Mouse (Mus musculus): ENCODE results near the gene Srsf3.
"Not testable (repeated sequence)": the region's sequence is repeated elsewhere in the genome, so short reads cannot be mapped to it uniquely, and the experiment has no call there.

Gene Srsf3

GRCm38 (mm10) chr17:29032274-29033069, at the start of gene Srsf3:
Gene Srsf3, plus strand, starts transcription at chr17:29032628.
- peak; percentile 99 for DNase-seq (ENCODE audit: low spot score in 2 of 2)

- DNase-seq (ENCODE audit: low spot score in 2 of 2), result no peak
Measured at GRCm38 (mm10) chr17:28984724-28985420, 47.6 kb upstream of the Srsf3 start.

GRCm38 (mm10) chr17:28986833-28987232, 45.6 kb upstream of the Srsf3 start:
- DNase-seq (ENCODE audit: low spot score in 2 of 2), result no peak

GRCm38 (mm10) chr17:28987713-28988112, 44.7 kb upstream of the Srsf3 start:
- no peak for DNase-seq (ENCODE audit: low spot score in 2 of 2)

GRCm38 (mm10) chr17:28988291-28988690, 44.1 kb upstream of the Srsf3 start:
- no peak for DNase-seq (ENCODE audit: low spot score in 2 of 2)

GRCm38 (mm10) chr17:28988996-28989395, 43.4 kb upstream of the Srsf3 start:
- DNase-seq (ENCODE audit: low spot score in 2 of 2), result no peak

GRCm38 (mm10) chr17:28990060-28990459, 42.4 kb upstream of the Srsf3 start:
- DNase-seq (ENCODE audit: low spot score in 2 of 2), result no peak

GRCm38 (mm10) chr17:28991286-28991685, 41.1 kb upstream of the Srsf3 start:
- no peak for DNase-seq (ENCODE audit: low spot score in 2 of 2)

GRCm38 (mm10) chr17:28992105-28992504, 40.3 kb upstream of the Srsf3 start:
- DNase-seq (ENCODE audit: low spot score in 2 of 2), result no peak

GRCm38 (mm10) chr17:28993004-28993403, 39.4 kb upstream of the Srsf3 start:
- DNase-seq (ENCODE audit: low spot score in 2 of 2), result not testable (repeated sequence)

- no peak for DNase-seq (ENCODE audit: low spot score in 2 of 2)
Measured at GRCm38 (mm10) chr17:28994615-28995014, 37.8 kb upstream of the Srsf3 start.

- DNase-seq (ENCODE audit: low spot score in 2 of 2), result no peak
Measured at GRCm38 (mm10) chr17:29000465-29000864, 32.0 kb upstream of the Srsf3 start.

- no peak for DNase-seq (ENCODE audit: low spot score in 2 of 2)
Measured at GRCm38 (mm10) chr17:29003740-29004139, 28.7 kb upstream of the Srsf3 start.

- no peak for DNase-seq (ENCODE audit: low spot score in 2 of 2)
Measured at GRCm38 (mm10) chr17:29005002-29005401, 27.4 kb upstream of the Srsf3 start.

- no peak for DNase-seq (ENCODE audit: low spot score in 2 of 2)
Measured at GRCm38 (mm10) chr17:29006812-29007211, 25.6 kb upstream of the Srsf3 start.

GRCm38 (mm10) chr17:29007243-29007640, 25.2 kb upstream of the Srsf3 start:
- DNase-seq (ENCODE audit: low spot score in 2 of 2), result no peak

GRCm38 (mm10) chr17:29007641-29008325, 24.6 kb upstream of the Srsf3 start, which contains the start of gene Stk38:
Gene Stk38, minus strand, starts transcription at chr17:29007995.
- DNase-seq (ENCODE audit: low spot score in 2 of 2), result peak; percentile 84 to 86

GRCm38 (mm10) chr17:29008326-29008650, 24.1 kb upstream of the Srsf3 start:
- no peak for DNase-seq (ENCODE audit: low spot score in 2 of 2)

GRCm38 (mm10) chr17:29009181-29009580, 23.2 kb upstream of the Srsf3 start:
- no peak for DNase-seq (ENCODE audit: low spot score in 2 of 2)

- DNase-seq (ENCODE audit: low spot score in 2 of 2), result no peak
Measured at GRCm38 (mm10) chr17:29014235-29014634, 18.2 kb upstream of the Srsf3 start.

- no peak for DNase-seq (ENCODE audit: low spot score in 2 of 2)
Measured at GRCm38 (mm10) chr17:29015638-29016037, 16.8 kb upstream of the Srsf3 start.

- DNase-seq (ENCODE audit: low spot score in 2 of 2), result no peak
Measured at GRCm38 (mm10) chr17:29016705-29017104, 15.7 kb upstream of the Srsf3 start.
